Mouse (Mus musculus) ES-E14 (cell line): Measurements from ENCODE around the gene Elmo3. TPM values are rescaled to one million over a fixed set of nuclear protein-coding genes. Genes with fewer than 3 reads are reported as not detected.
A peak's percentile ranks its signal among the peaks of the same experiment; 100 is the strongest.

ENCODE experiments used
- DNase-seq: peaks from one replicate; pipeline ENCODE4 v3.0.0-alpha.2; 2013; ENCODE audit warnings: low read depth, low spot score
- H3K27ac ChIP-seq: 2 replicates; pipeline ENCODE4 v1.5.1; 2012; ENCODE audit warnings: low read depth, mild to moderate bottlenecking, low read length, moderate library complexity, mixed read lengths; ENCODE audit not compliant: poor library complexity, insufficient read depth, severe bottlenecking
- H3K36me3 ChIP-seq: 2 replicates; pipeline ENCODE4 v1.6.1; 2012; ENCODE audit warnings: mild to moderate bottlenecking, low read length, moderate library complexity, mixed read lengths; ENCODE audit not compliant: control insufficient read depth, poor library complexity, insufficient read depth, severe bottlenecking
- H3K4me1 ChIP-seq, 2 experiments: fragments of 150-350 bp in 1 of 2; sonication (generic) in 1 of 2; 2 replicates each; pipeline ENCODE4 v1.6.1; 2012; ENCODE audit warnings: low read length in 2 of 2, mild to moderate bottlenecking in 1 of 2, mixed read lengths in 1 of 2; ENCODE audit not compliant: control insufficient read depth in 2 of 2, insufficient read depth in 2 of 2, poor library complexity in 1 of 2
- H3K4me3 ChIP-seq, 2 experiments: fragments of 150-350 bp in 1 of 2; sonication (generic) in 1 of 2; 2 replicates each; pipeline ENCODE4 v1.5.1; 2012; ENCODE audit warnings: low read length in 2 of 2, low read depth in 1 of 2, mild to moderate bottlenecking in 1 of 2, mixed read lengths in 1 of 2; ENCODE audit not compliant: insufficient read depth in 1 of 2, poor library complexity in 1 of 2, severe bottlenecking in 1 of 2
- H3K9ac ChIP-seq: 2 replicates; pipeline ENCODE4 v1.6.1; 2012; ENCODE audit warnings: low read depth, mild to moderate bottlenecking, low read length, mixed read lengths; ENCODE audit not compliant: poor library complexity, insufficient read depth, severe bottlenecking
- H3K9me3 ChIP-seq: fragments of 150-350 bp; sonication (generic); 2 replicates; pipeline ENCODE4 v1.6.1; 2012; ENCODE audit warnings: low read depth, mild to moderate bottlenecking, low read length; ENCODE audit not compliant: control insufficient read depth, insufficient read depth
- CHD2 ChIP-seq: IDR thresholded peaks from 2 replicates; pipeline ENCODE4 v1.6.1; 2014; ENCODE audit warnings: mild to moderate bottlenecking, low read depth, low read length, inconsistent platforms
- HCFC1 ChIP-seq: IDR thresholded peaks from 2 replicates; pipeline ENCODE4 v1.6.1; 2012; ENCODE audit warnings: low read length, inconsistent platforms, borderline replicate concordance; ENCODE audit not compliant: insufficient read depth
- MAFK ChIP-seq: IDR thresholded peaks from 2 replicates; pipeline ENCODE4 v1.6.1; 2014; ENCODE audit warnings: mild to moderate bottlenecking, low read depth, low read length, inconsistent platforms; ENCODE audit not compliant: insufficient read depth
- ZC3H11A ChIP-seq: IDR thresholded peaks from 2 replicates; pipeline ENCODE4 v1.6.1; 2012; ENCODE audit warnings: low read depth, mild to moderate bottlenecking, inconsistent platforms, low read length, borderline replicate concordance
- ZNF384 ChIP-seq: IDR thresholded peaks from 2 replicates; pipeline ENCODE4 v1.6.1; 2012; ENCODE audit warnings: low read depth, low read length, inconsistent platforms
- in situ Hi-C, 2 experiments: fragments of 600-800 bp; cut with MboI; formaldehyde crosslinking; loops; one replicate each; pipeline ENCODE4 v1.15.1; 2025; ENCODE audit warnings: low sequenced_read_pairs in 2 of 2, inconsistent platforms in 1 of 2; ENCODE audit not compliant: unreplicated experiment in 2 of 2
- total RNA-seq: library from RNA; depleted of rRNA; stranded (reverse); fragments of 300-350 nt; gene quantifications from 2 replicates; pipeline ENCODE4 v1.2.3, GENCODE M21; 2012

Elmo3 gene
- total RNA-seq, 1 experiment = 3.5 TPM

- H3K4me1 ChIP-seq = peaks cover 2 to 34% of the 10 kb centered on the region in 2 experiments; a peak in 3 of 4 replicates
- H3K4me3 ChIP-seq = peak overlapping the region in 1 of 2 experiments; percentile 57; a peak in 1 of 4 replicates
- H3K36me3 ChIP-seq = peaks cover 5% of the 10 kb centered on the region
- in situ Hi-C loops = no loop called here
- no peak overlapping the region for H3K9ac ChIP-seq
- H3K9me3 ChIP-seq = no peaks in the 10 kb centered on the region
- no peak overlapping the region for H3K27ac ChIP-seq
- no peak for DNase-seq
- no peak for TF ChIP-seq ZC3H11A
- TF ChIP-seq CHD2 = no peak
- TF ChIP-seq MAFK = no peak
- no peak for TF ChIP-seq ZNF384
- TF ChIP-seq HCFC1 = no peak
Measured at GRCm38 (mm10) chr8:105294776-105295175, 10.6 kb upstream of the Elmo3 start.

- H3K27ac ChIP-seq = no peak overlapping the region
- no peak for DNase-seq
- H3K36me3 ChIP-seq = peaks cover 10% of the 10 kb centered on the region
- TF ChIP-seq ZC3H11A (no peak), ZNF384 (no peak), MAFK (no peak), CHD2 (no peak), HCFC1 (no peak)
- in situ Hi-C loops = no loop called here
- H3K4me1 ChIP-seq = peaks cover 2 to 32% of the 10 kb centered on the region in 2 experiments; a peak in 3 of 4 replicates
- peak overlapping the region; percentile 36 to 57; a peak in 3 of 4 replicates for H3K4me3 ChIP-seq
- H3K9ac ChIP-seq = peak overlapping the region; percentile 18; the same call in 1 of the 2 replicates
- no peaks in the 10 kb centered on the region for H3K9me3 ChIP-seq
Measured at GRCm38 (mm10) chr8:105295256-105295655, 10.1 kb upstream of the Elmo3 start.

DNA sequence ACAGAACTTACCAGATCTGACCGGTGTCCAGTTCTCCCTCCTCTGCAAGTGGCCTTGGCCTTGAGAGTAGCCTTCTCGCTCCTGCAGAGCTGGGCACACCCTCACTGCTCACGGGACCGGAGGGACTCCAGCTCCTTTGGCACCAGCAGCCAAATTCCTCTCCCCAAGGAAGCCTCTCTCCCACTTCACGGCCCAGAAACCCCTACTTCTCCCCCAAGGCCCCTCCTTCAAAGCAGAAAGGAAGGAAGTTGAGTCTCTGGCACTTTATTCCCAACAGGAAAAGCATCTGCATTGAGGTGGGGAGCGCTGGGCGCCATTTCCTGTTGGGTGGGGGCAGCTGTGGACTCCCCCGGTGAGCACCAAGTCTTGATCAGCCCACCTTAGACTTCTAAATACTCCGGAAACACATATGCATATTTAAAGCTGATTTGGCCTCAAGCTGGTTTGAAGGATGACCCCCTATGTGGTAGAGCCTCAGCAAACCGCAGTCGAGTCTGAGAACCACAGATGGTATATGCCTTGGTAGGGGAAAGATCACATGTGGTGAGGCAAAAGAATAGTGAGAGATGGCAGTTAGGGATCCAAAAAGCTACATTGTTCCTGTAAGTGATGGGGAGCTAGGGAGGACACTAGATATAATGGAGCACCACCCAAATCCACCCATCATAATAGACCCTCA is 9.4 kb upstream of the Elmo3 start, which contains the start of gene Exoc3l:
Exoc3l (minus strand) TSS at position 207 of the 679 bp plus-strand sequence.
- DNase-seq = no peak
- Histone ChIP-seq H3K36me3 (peaks cover 16% of the 10 kb centered on the region), H3K27ac (peak within 1 kb of the TSS; percentile 50; the same call in 1 of the 2 replicates), H3K9me3 (no peaks in the 10 kb centered on the region), H3K4me1 (peaks cover 2 to 28% of the 10 kb centered on the region in 2 experiments; a peak in 3 of 4 replicates), H3K9ac (peak within 1 kb of the TSS; percentile 18; the same call in 1 of the 2 replicates), H3K4me3 (peak within 1 kb of the TSS; percentile 57 to 93)
- TF ChIP-seq MAFK (no peak), ZC3H11A (no peak), ZNF384 (no peak), HCFC1 (no peak), CHD2 (no peak)
- in situ Hi-C loops = no loop called here

DNA sequence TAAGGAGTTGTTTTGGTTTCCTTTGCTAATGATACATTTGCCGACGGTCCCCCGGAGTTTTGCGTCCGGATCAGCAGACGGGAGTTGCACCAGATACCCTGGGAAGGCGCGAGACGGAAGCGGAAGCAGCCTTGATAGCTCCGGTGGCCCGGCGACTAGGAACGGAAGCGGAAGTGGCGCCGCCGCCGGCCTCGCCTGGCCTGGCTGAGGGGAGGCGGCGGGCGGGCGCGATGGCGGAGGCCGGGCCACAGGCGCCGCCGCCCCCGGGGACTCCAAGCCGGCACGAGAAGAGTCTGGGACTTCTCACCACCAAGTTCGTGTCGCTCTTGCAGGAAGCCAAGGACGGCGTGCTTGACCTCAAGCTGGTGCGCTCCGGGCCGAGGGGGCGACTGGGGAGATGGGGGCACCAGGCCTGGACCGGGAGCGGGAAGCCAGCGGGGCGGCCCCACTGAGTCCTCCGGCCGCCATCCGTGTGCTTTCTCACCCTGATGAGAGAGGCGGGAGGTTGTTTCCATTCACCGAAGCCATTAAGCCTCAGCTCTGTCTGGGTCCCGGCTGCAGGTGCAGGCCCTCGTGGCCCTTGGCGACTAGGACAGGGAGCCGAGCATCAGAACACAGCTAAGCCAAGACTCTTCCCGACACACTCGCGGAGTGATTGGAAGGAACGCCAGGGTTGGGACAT is 7.7 kb upstream of the Elmo3 start, which contains the start of gene E2f4:
E2f4 (plus strand) TSS at position 153 of the 682 bp plus-strand sequence.
- peaks cover 29% of the 10 kb centered on the region for H3K36me3 ChIP-seq
- in situ Hi-C loops = no loop called here
- H3K9ac ChIP-seq = peak within 1 kb of the TSS; percentile 95
- H3K27ac ChIP-seq = peak within 1 kb of the TSS; percentile 45
- H3K4me1 ChIP-seq = peaks cover 2 to 23% of the 10 kb centered on the region in 2 experiments; a peak in 3 of 4 replicates
- no peak for TF ChIP-seq MAFK
- no peak for TF ChIP-seq ZC3H11A
- peak; percentile 64; the same call in 1 of the 2 replicates for TF ChIP-seq HCFC1
- no peaks in the 10 kb centered on the region for H3K9me3 ChIP-seq
- H3K4me3 ChIP-seq = peak within 1 kb of the TSS; percentile 92 to 93
- peak; percentile 75 for DNase-seq
